Mouse (Mus musculus) forebrain, embryonic 11.5 days (tissue): Measurements from ENCODE around the gene Slc9a9. TPM values are rescaled to one million over a fixed set of nuclear protein-coding genes. Genes with fewer than 3 reads are reported as not detected.

Experiments
- ATAC-seq: fragments of 200-750 bp; cut with Nextera tagmentation; replicated peaks from 2 replicates; pipeline ENCODE4 v1.8.0; 2017; ENCODE audit warnings: moderate TSS enrichment; ENCODE audit not compliant: low FRiP score
- DNase-seq: peaks from one replicate; pipeline ENCODE4 v3.0.0-alpha.2; 2017; ENCODE audit warnings: low spot score
- H3K27ac ChIP-seq: fragments of 300-500 bp; sonication (generic); 2 replicates; pipeline ENCODE4 v1.5.1; 2014; ENCODE audit warnings: low read depth, low read length
- H3K27me3 ChIP-seq: fragments of 300-500 bp; sonication (generic); 2 replicates; pipeline ENCODE4 v1.6.1; 2014; ENCODE audit warnings: mild to moderate bottlenecking, low read length, mixed read lengths; ENCODE audit not compliant: control insufficient read depth, insufficient read depth
- H3K36me3 ChIP-seq: fragments of 300-500 bp; sonication (generic); 2 replicates; pipeline ENCODE4 v1.6.1; 2014; ENCODE audit warnings: mild to moderate bottlenecking, low read length, moderate library complexity, mixed read lengths; ENCODE audit not compliant: control insufficient read depth, insufficient read depth
- H3K4me1 ChIP-seq: fragments of 300-500 bp; sonication (generic); replicated peaks from 2 replicates; pipeline ENCODE4 v1.6.1; 2014; ENCODE audit warnings: low read length, mixed read lengths; ENCODE audit not compliant: control insufficient read depth, insufficient read depth
- H3K4me2 ChIP-seq: fragments of 300-500 bp; sonication (generic); 2 replicates; pipeline ENCODE4 v1.6.1; 2014; ENCODE audit warnings: low read depth, mild to moderate bottlenecking, low read length, moderate library complexity, mixed read lengths; ENCODE audit not compliant: severe bottlenecking
- H3K4me3 ChIP-seq: fragments of 300-500 bp; sonication (generic); 2 replicates; pipeline ENCODE4 v1.5.1; 2014; ENCODE audit warnings: low read depth, low read length
- H3K9ac ChIP-seq: fragments of 300-500 bp; sonication (generic); 2 replicates; pipeline ENCODE4 v1.6.1; 2014; ENCODE audit warnings: low read length
- H3K9me3 ChIP-seq: fragments of 300-500 bp; sonication (generic); 2 replicates; pipeline ENCODE4 v1.6.1; 2016; ENCODE audit warnings: low read length, mixed read lengths; ENCODE audit not compliant: control insufficient read depth
- WGBS: fragments of 180-500 bp; shearing (Covaris S2); extraction: QIAGEN DNeasy Blood & Tissue Kit; methylation state at CpG from one replicate; pipeline ENCODE4 v1.1.7; 2014; 5-methylcytosine and 5-hydroxymethylcytosine counted together
- polyA plus RNA-seq: library from polyadenylated mRNA; unstranded; fragments of >200 nt; fragmentation: Nextera tagmentation; extraction: Ambion mirVana; gene quantifications from 2 replicates; pipeline ENCODE4 v1.2.1, GENCODE M21; 2014

Slc9a9 gene
- polyA plus RNA-seq, 1 experiment from 2014 or later = 2.0 TPM

DNA sequence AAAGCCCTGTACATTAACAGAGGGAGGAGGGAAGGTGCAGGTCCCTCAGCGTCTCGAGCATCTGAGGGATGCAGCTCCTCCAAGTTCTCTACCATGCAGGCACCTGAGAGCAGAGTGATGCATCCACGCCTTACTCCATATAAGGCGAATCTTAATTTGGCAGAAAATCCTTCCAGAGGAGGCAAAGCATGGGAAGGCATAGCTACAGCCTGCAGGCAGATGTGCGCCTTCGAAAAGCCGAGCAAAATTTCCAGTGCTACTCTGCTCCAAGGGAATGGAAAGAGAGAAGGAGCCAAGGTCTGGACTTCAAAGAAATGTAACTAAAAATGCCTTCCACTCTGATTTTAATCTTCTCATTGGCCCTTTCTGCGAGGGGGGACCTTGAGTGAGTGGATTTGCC, 80.5 kb downstream of the Slc9a9 start:
- ATAC-seq (no peak), DNase-seq (no peak)
- H3K9me3 ChIP-seq = no peaks in the 10 kb centered on the region
- H3K4me3 ChIP-seq = no peak overlapping the region
- 74% methylated on average over 8 of the region's 8 CpGs for WGBS
- H3K36me3 ChIP-seq = no peaks in the 10 kb centered on the region
- no peak overlapping the region; the same call in 1 of the 2 replicates for H3K9ac ChIP-seq
- H3K27ac ChIP-seq = no peak overlapping the region
- H3K4me2 ChIP-seq = no peak overlapping the region
- peaks cover 11% of the 10 kb centered on the region; the same call in 1 of the 2 replicates for H3K4me1 ChIP-seq
- H3K27me3 ChIP-seq = no peaks in the 10 kb centered on the region

DNA sequence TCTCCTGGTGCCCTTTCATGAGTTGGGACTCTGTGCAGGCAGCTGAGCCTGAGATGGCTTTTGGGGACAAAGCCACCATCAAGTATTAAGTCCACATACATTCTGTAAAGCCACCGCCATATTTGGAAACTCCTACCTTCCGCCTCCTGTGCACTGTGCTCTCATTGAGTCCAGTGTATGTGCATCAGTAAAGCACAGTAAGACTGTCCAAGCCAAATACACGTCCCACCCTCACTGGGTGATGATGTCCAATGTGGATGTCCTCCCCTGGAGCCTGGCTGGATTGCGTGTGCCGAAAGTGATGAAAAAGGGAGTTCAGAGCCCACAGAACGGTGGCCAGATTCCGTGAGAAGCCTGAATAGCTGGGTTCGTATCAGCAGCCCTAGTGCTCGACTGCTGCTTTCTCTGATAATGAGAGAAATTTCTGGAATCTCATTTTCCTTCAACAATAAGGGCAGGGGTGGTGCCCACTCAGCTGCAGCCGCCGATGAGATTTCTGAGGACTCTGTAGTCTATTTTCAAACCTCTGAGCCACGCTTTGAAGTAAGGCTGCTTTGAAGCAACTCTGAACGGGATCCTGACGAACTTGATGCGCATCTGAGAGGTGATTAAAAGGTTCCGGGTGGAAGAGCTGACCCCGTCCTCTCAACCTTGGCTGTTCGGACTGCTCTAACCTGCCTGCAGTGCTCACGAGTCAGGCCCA, 81.4 kb downstream of the Slc9a9 start:
- H3K4me1 ChIP-seq = peaks cover 11% of the 10 kb centered on the region; the same call in 1 of the 2 replicates
- H3K4me2 ChIP-seq = 0 out of 2 replicates have a peak overlapping the region, but pooled peaks have one; percentile 1
- DNase-seq (no peak), ATAC-seq (peak; percentile 31)
- no peaks in the 10 kb centered on the region for H3K27me3 ChIP-seq
- no peaks in the 10 kb centered on the region for H3K9me3 ChIP-seq
- H3K4me3 ChIP-seq = no peak overlapping the region
- 48% methylated on average over 19 of the region's 19 CpGs for WGBS
- no peaks in the 10 kb centered on the region for H3K36me3 ChIP-seq
- no peak overlapping the region for H3K9ac ChIP-seq
- no peak overlapping the region for H3K27ac ChIP-seq

DNA sequence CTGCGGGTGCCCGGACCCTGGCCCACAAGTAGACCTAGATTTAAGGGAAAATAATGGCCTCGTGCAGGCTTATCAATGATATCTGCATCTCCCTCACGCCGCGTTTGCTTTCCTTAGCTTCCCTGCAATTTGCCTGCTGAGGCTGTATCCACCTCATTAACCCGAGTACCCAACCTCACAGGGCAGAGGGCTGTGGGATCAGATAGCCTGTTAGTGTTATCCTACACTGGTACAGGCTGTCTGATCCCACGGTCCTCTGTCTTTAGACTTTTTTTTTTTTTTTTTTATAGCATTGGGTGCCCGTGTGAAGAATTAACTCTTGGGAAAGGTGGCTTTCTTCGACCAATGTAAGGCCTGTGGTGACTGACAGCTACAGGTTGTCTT, 81.9 kb downstream of the Slc9a9 start:
- H3K36me3 ChIP-seq = no peaks in the 10 kb centered on the region
- ATAC-seq = no peak; the same call in 1 of the 2 replicates
- no peak for DNase-seq
- 0 out of 2 replicates have a peak overlapping the region, but pooled peaks have one; percentile 1 for H3K4me2 ChIP-seq
- 50% methylated on average over 10 of the region's 10 CpGs for WGBS
- H3K4me1 ChIP-seq = peaks cover 11% of the 10 kb centered on the region; the same call in 1 of the 2 replicates
- no peak overlapping the region for H3K27ac ChIP-seq
- H3K9me3 ChIP-seq = no peaks in the 10 kb centered on the region
- no peaks in the 10 kb centered on the region for H3K27me3 ChIP-seq
- no peak overlapping the region for H3K4me3 ChIP-seq
- no peak overlapping the region for H3K9ac ChIP-seq

DNA sequence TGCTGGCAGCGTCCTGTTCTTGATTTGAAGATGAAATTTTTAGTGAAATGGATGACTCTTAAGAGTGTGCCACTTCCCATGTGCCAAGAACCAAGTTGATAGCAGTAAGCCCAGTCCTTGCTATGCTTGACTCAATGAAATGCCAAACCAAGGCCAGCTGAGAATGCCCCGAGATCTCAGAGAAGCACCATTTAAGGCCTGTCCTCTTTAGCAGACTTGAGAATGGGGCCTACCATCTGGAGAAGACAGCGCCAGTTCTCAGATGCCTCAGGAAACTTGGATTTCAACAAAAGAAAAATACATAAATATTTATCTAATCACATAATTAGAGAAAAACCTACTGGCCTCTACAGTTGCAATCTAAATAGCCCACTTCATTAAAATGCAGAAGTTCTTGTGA, 82.4 kb downstream of the Slc9a9 start:
- WGBS = 93% methylated on average over 3 of the region's 3 CpGs

DNA sequence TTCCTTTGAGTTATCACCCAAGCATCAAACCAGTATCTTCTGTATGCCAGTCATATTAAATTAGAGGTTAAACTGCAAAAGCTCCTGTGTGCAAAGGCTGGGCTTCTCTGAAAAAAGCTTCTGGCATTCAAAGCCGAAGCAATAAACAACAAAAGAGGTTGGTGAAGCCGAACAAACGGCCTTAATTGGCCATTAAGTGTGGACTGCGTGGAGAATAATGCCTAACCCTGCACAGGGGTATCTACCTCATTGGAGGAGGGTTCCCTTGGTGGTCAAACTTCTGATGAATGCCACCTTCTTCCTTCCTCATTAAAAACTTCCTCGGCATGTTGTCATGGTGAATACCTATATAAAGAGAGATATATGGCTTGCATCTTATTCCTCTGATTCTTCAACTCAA, 90.2 kb downstream of the Slc9a9 start:
- no peaks in the 10 kb centered on the region for H3K36me3 ChIP-seq
- H3K27ac ChIP-seq = no peak overlapping the region
- H3K4me2 ChIP-seq = no peak overlapping the region
- no peaks in the 10 kb centered on the region for H3K9me3 ChIP-seq
- no peak overlapping the region for H3K9ac ChIP-seq
- DNase-seq = peak; percentile 61
- H3K4me1 ChIP-seq = peaks cover 5% of the 10 kb centered on the region; the same call in 1 of the 2 replicates
- no peaks in the 10 kb centered on the region for H3K27me3 ChIP-seq
- WGBS = 15% methylated on average over 5 of the region's 5 CpGs
- ATAC-seq = peak; percentile 95
- no peak overlapping the region for H3K4me3 ChIP-seq

More for the DNA sequence above, 82.4 kb downstream of the Slc9a9 start:
- Histone ChIP-seq H3K4me3 (no peak overlapping the region), H3K27me3 (no peaks in the 10 kb centered on the region), H3K9me3 (no peaks in the 10 kb centered on the region), H3K9ac (no peak overlapping the region), H3K36me3 (no peaks in the 10 kb centered on the region), H3K27ac (no peak overlapping the region), H3K4me2 (no peak overlapping the region), H3K4me1 (peaks cover 11% of the 10 kb centered on the region; the same call in 1 of the 2 replicates)
- DNase-seq (no peak), ATAC-seq (no peak)

DNA sequence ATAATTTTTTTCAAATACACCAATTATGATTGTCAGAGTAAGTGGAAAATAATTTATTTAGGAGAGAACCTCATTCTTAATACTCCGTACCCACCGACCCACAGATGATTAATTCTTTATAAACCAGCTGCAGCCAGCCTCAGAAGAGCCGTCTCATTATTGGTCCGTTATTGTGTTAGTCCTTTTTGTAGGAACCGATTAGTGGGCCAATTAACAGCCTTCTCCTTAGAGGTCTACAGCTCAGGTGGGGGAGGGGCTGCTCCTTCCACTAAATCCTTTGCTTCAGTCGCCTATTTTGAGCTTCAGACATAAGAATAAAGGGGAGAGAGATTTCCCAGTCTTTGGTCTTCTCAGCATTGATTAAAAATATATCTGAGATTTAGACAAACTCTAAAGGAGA, 98.4 kb downstream of the Slc9a9 start:
- DNase-seq (peak; percentile 80), ATAC-seq (peak; percentile 93)
- H3K4me2 ChIP-seq = no peak overlapping the region
- no peak overlapping the region for H3K9ac ChIP-seq
- H3K27me3 ChIP-seq = no peaks in the 10 kb centered on the region
- no peaks in the 10 kb centered on the region for H3K36me3 ChIP-seq
- WGBS = 21% methylated on average over 6 of the region's 6 CpGs
- H3K4me1 ChIP-seq = 0 out of 2 replicates have a peak, but pooled peaks cover 2% of the 10 kb centered on the region
- no peak overlapping the region for H3K4me3 ChIP-seq
- H3K9me3 ChIP-seq = no peaks in the 10 kb centered on the region
- H3K27ac ChIP-seq = peak overlapping the region; percentile 71; the same call in 1 of the 2 replicates

DNA sequence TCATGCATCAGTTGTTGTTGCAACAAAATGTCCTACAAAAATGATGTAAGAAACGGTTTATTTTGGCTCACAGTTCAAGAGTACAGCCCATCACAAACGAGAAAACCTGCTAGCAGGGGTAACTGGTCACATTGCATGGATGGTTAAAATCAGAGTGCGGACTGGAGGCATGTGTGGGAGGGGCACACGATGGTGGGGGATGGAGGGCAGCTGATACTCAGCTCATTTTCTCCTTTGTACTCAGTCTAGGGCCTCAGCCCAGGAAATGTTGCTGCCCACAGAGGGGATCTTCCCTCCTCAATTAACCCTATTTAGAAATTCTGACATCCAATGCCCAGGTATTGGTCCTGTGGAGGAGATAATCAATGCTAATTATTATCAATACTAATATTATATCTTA, 98.8 kb downstream of the Slc9a9 start:
- peak; percentile 69 for DNase-seq
- ATAC-seq = peak; percentile 93
- Histone ChIP-seq H3K9me3 (no peaks in the 10 kb centered on the region), H3K4me2 (no peak overlapping the region), H3K27ac (peak overlapping the region; percentile 71; the same call in 1 of the 2 replicates), H3K4me3 (no peak overlapping the region), H3K4me1 (0 out of 2 replicates have a peak, but pooled peaks cover 2% of the 10 kb centered on the region), H3K27me3 (no peaks in the 10 kb centered on the region), H3K36me3 (no peaks in the 10 kb centered on the region), H3K9ac (no peak overlapping the region)
- WGBS = 38% methylated on average over 4 of the region's 4 CpGs

DNA sequence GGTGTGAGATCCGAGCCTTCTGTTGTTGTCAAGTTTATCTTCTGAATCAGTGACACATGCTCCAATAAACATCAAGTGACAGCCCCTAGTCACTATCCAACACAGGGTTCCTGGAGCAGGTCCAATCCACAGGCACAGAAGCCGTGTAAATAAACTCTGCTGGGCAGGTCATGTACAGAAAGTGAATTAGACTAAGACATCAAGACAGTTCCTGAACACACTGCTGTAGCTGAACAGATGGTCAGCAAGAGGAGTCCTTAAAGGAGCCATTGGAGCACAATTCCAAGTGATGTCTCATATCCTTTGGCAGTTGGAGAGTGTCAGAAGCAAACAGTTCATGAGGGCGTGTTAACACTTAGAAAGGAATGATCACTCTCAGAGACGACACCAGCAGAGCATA, 103.6 kb downstream of the Slc9a9 start:
- H3K4me2 ChIP-seq = no peak overlapping the region
- no peaks in the 10 kb centered on the region for H3K27me3 ChIP-seq
- WGBS = 88% methylated on average over 4 of the region's 4 CpGs
- H3K4me1 ChIP-seq = no peaks in the 10 kb centered on the region
- H3K9ac ChIP-seq = no peak overlapping the region
- no peak for ATAC-seq
- H3K36me3 ChIP-seq = no peaks in the 10 kb centered on the region
- DNase-seq = no peak
- H3K27ac ChIP-seq = no peak overlapping the region
- no peak overlapping the region for H3K4me3 ChIP-seq
- H3K9me3 ChIP-seq = no peaks in the 10 kb centered on the region

DNA sequence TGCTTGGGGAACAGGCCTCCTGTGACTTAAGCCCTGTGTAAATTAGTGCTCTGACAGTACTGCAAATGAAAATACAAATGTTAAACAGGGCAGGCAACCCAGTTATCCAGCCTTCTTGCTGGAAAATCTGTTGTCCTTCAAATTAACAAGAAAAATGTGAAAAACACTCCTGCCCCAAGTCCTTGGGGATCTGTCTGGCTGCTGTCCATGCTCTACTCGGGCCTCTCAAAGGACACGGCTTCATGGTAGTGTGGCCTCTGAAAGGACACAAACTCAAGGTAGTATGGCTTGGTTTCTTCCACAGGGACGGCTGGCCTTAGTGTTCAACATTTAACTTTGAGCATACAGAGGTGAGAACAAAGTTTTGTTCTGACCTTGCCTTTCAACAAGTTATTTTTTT, 118.6 kb downstream of the Slc9a9 start:
- H3K27me3 ChIP-seq = no peaks in the 10 kb centered on the region
- H3K9ac ChIP-seq = no peak overlapping the region
- H3K36me3 ChIP-seq = no peaks in the 10 kb centered on the region
- DNase-seq (no peak), ATAC-seq (no peak)
- WGBS = 86% methylated on average over 3 of the region's 3 CpGs
- no peak overlapping the region for H3K27ac ChIP-seq
- no peak overlapping the region for H3K4me3 ChIP-seq
- no peaks in the 10 kb centered on the region for H3K9me3 ChIP-seq
- no peaks in the 10 kb centered on the region for H3K4me1 ChIP-seq
- no peak overlapping the region for H3K4me2 ChIP-seq
